Mouse (Mus musculus) c-Kit-positive CD71-negative TER-119-negative erythroid progenitor cells, embryonic 14.5 days (primary cell): Measurements from ENCODE around the gene Sacs.
"Not testable (repeated sequence)": the region's sequence is repeated elsewhere in the genome, so short reads cannot be mapped to it uniquely, and the experiment has no call there.

ENCODE experiments used
- DNase-seq: peaks from one replicate; pipeline ENCODE4 v3.0.0-alpha.2; 2013; ENCODE audit warnings: low read depth

The Sacs gene

DNA sequence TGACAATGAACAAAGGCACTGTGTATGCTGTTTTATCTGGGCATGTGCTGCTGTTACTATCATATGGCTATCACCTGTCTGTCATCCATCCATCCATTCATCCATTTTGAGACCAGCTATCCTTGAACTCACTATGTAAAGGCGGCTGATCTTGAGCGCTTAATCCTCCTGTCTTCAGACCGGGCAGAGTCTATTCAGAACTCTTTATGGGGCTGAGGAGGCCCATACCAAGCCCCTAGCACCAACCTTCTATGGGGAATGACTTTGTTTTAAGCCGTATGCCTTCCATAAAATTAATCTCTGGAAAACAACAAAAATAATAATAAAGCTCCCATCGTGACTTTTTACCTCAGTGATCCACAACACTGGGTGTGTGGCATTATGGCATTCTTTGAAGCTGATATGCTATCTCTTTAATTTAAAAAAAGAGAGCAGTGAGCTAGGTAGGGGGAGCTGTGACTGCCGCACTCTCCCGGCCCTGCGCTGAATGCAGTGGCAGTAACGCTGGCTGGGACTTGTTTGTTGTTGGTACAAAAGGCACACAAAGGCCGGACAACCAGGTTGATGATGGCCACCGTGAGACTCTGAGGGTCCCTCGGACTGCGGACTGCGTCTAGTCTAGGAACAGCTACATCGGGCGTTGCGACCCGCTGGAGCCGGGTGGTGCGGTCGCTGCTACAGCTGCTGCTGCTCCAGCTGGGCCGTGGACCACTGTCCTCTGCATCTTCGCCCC, at the start of gene Sacs:
Gene Sacs, plus strand, starts transcription at position 464 of the 733 bp plus-strand sequence.
- DNase-seq: no peak

DNA sequence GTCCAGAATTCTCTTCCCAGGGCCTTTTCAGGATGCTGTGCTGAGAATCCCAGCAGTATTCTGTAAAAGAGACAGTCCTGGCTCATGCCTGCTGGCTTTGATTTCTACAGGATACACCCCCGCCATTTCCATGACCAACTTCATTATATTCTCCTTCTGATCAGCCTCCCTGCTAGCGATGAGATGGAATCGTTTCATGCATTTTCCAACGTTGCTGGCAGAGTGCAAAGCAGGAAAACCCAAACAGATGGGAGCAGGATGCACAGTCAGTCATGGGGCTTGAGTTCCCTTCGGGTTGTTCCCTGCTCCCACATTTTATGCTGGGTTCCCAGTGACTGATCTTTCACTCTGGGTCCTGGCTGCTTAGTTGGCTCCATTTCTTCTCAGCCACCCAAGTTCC, 47.3 kb upstream of the Sacs start:
- DNase-seq: no peak

DNA sequence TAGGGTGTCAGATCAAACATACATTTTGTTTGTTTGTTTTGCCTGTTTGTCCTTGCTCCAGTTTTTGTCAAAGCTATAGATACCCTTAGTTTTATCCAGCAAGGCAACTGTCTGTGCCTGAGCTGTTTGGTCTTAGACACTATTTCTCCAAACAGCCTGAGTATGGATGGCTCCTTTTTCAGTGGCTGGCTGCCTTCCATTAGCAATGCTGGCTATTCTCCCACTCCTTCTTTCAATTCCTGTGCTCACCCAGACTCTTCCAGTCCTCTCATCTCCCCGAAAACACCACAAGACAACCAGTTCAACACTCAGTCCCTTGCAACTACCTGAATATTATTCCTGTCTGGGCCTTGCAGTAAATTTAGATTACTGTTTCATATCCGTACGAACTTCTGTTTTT, 46.2 kb upstream of the Sacs start:
- no peak for DNase-seq

DNA sequence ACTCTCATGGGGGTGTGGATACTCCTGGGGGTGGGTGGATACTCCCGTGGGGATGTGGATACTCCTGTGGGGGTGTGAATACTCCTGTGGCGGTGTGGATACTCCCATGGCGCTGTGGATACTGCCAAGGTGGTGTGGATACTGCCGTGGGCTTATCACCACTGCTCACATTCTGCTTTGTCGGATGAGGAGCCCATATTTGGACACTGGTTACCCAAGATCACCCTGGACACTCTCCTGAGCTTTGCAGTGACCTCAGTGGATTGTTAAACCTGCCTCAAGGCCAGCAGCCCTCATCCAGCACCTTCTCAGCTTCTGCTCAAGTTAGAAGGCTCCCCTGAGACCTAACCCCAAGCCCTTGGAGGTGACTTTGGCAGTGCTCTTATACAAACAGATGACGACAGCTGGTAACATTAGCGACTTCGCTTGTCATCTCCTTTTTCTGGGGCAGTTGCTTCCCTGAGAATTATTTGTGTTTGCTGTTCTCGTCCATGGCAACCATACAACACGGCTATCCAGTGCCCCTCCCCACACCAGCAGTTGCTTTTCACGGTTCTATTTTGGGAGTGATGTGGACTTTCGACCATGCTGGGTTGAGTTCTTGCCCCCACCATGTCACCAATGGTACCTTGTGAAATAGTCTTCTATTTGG, 40.2 kb upstream of the Sacs start:
- no peak for DNase-seq

DNA sequence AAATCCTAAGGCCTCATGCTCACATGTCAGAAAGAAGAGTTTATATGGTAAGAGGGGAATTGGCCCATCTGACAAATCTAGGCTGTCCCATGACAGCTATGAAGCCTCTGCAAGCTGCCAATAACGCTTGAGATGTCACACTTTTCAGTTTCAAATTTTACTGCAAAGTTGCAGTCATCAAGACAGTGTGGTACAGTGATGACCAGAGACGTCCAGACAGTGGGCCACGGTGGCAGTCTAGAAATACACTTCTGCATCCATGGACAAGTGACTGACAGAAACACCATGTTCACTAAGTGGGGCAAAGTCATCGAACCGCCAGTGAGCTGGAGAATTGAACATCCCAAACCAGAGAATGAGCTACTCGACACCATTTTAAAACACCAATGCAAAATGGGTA, 37.5 kb upstream of the Sacs start:
- no peak for DNase-seq

DNA sequence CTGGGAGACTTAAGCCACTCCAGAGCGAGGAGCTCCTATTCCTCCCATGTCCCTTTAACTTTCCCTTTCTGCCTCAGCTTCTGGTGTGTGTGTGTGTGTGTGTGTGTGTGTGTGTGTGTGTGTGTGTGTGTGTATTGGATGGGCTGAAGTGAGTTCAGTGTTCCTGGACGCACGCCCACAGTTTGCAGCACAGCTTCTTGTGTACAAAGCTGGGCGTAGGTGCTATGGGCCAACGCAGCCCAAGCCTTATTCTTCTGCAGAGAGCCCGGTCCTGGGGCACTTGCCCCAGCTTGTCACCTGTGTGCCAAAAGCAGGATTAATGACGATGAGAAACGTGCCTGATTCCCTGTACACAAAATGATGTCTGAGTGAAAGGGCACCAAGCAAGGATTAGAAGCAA, 31.9 kb upstream of the Sacs start:
- DNase-seq: no peak

DNA sequence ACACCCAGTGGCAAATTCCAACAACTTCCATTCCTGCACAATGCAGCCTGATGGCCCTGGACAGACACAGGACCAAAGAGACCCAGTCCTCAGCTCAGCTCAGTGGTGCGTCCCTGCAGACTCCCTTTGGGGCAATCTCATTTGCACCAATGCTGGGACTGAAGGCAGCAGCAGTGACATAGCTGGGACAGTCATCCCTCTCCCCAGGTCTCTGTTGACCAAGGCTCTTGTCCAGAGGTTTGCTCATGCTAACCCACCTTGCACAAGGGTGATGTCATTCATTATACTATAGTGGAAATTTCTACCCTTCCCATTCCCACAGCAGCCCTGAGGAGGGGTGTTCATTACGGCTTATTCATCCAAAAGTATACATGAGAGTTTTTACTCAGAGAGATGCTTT, 29.6 kb upstream of the Sacs start:
- DNase-seq: no peak

DNA sequence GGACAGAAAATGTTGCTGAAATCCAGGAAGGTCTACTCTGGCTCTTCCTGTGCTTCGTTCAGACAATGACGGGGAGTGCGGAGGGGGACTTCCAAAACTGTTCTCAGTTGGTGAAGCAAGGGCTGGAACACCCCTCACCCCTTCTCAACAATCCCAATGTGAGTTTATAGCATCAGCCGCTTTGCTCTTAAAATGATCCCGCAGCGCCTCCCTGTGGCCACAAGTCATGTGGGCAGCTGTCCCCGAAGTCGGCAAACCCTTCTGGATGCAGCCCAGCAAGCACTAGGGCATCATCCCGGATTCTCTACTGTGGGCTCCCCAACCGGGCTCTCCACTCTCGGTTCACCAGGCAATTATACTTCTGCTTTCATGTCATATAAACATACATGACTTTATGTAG, 25.9 kb upstream of the Sacs start:
- DNase-seq: peak; percentile 32

DNA sequence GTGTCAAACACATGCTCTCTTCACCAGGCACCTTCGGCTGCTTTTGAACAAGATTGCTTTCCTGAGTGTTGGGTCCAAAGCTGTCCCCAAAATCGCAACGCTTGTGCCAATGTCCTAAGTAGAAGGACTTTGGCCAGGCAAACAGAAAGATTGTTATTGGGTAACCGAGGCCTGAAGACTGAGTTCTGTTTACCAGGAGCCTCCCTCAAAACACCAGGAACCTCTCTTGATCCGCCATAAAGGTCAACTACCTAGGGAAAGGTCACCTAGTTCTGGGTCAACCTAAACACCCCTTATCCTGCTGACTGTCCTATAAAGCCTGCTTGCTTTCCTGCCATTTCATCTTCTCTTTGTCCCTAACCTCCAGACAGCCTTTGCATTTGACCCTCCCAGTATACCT, 13.5 kb upstream of the Sacs start:
- no peak for DNase-seq

DNA sequence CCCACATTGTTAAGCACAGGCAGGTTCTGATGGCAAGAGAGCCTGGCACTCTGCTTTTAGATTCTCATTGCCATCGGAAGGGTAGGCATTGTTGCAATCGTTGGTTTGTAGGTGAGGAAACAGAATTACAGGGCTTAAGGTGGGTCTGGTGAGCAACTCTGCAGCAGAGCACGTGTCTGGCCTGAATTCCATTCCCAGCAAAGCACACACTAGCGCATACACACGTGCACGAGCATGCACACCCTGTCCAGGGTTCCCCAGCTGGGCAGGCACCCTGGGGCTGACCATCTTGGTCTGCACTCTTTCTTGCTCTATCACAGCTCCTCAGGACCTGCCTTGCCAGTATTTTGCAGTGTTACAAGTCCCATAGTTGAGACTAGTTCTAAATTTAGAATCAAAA, 13.1 kb upstream of the Sacs start:
- no peak for DNase-seq

DNA sequence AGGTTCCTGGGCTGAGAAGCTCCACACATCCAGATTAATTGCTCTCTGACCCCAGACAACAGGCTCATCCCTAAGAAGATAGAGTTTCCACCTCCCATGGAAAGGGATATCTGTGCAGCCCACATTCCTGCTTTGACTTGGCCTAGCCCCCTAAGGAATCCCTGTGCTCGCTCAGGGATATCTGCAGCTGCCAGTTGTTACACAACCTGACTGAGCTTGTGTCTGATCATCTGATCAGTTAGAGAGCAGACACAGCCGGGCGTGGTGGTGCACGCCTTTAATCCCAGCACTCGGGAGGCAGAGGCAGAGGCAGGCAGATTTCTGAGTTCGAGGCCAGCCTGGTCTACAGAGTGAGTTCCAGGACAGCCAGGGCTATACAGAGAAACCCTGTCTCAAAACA, 10.9 kb upstream of the Sacs start:
- not testable (repeated sequence) for DNase-seq

DNA sequence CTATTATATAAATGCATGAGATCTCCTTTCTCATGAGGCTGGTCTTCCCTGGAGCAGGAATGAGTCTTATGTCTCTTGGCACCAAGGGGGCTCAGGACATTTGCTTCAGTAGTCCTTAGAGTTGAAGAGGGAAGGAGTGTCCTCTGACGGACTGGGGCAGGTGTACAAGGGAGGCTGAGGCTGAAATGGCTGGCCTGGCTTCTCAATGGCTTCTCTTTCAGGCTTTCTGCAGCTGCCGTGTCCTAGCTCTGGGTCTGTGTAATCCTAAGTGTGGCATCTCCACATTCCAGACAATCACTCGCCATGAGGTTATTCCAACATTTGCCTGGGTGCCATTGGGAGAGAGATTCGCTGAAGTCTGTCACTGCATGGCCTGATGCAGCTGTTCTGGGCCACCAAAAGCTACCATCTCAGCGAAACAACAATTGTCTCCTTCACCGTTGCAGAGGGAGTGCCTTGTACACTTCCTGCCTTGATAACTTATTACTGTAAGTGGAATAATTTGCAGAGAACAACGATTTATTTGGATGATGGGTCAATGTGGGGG, 9.2 kb upstream of the Sacs start:
- no peak for DNase-seq

DNA sequence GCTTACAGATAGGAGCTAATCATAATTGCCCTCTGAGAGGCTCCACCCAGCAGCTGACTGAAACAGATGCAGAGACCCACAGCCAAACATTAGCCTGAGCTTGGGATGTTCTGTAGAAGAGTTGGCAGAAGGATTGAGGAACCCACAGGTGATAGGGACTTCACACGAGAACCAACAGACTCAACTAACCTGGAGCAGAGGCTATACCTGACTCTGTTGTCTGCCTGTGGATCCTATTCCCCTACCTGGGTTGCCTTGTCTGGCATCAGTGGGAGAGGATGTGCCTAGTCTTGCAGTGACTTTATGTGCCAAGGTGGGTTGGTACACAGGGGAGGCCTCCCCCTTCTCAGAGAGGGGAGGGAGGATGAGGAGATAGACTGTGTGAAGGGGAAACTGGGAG, 5.7 kb upstream of the Sacs start:
- no peak for DNase-seq

DNA sequence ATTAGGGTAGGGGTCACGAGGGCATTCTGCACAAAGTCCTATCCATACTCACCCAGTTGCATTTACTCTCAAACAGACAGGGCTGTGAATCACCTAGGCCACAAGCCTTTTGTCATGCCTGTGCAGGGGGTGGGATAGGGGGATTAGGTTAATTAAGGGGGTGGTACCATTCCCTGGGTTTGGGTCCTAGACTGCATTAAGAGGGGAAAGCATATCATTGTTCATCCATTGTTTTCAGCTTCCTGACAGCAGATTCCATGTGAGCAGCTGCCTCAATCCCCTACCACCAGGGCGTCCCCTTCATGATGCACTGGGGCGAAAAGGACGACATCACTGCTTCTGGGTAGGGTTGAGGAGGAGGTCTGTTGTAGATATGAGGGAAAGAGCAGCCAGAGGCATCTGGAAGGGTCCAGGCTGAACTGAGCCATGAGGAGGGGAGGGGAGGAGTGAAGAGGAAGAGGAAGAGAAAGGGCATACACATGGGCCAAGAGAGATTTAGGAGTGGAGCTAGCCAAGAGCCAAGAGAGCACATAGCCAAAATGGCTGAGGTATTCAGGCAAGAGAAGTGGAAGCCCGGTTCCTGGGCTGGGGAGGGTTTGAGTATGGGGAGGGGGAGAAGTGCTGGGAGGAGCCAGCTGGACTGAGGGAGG, 3.8 kb upstream of the Sacs start:
- DNase-seq: no peak

DNA sequence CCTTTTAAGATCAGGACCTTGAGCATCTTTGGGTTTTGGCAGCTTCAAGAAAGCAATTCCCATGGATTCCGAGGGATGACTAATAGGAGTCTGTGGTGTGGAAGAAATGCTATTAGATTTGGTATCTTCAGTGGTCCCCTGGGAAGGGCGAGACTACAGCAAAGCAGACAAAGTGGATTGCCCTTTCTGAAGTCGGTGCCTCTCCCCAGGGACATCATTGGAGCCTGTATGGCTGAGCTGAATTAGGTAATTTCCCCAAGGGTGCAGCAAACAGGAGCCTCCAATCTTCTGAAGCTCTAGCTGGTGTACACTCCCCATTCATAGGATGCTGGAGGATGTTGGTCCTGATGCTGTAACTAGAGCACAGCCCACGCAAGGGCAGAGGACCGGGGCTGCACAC, 847 bp upstream of the Sacs start:
- DNase-seq: no peak

DNA sequence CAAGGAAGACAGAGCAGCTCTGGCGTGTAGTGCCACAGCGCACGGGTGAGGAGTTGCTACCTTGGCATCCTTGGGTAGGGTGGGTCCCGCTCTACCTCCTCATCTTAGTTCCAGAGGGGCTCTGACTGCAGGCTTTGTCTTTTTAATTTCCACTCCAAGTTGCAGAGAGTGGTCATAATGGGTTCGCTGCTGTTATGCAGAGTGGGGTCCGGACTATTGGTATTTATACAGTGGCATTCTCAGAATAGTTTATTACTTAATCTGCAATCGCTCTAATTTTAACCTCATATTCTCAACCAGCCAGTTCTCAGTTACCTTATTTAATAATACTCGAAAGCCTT, 440 bp downstream of the Sacs start:
- no peak for DNase-seq

DNA sequence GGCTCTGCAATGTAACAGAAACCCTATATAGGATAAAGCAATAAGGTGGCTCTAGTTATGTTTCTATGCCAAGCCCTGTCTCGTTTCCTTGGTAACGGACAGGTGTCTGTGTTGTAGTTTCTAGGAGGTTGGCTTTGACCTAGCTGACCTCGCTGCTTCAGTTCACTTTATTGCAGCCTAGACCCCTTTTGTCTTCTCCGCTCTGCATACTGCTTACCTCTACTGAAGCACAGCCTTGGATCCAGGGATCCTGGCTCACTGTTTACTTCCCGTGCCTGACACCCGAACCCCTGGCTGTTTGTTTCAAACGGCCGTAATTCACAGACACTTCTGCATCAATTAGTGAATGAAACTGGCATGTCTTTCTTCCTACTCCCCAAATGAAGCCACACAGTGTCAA, 5.1 kb downstream of the Sacs start:
- DNase-seq: no peak

DNA sequence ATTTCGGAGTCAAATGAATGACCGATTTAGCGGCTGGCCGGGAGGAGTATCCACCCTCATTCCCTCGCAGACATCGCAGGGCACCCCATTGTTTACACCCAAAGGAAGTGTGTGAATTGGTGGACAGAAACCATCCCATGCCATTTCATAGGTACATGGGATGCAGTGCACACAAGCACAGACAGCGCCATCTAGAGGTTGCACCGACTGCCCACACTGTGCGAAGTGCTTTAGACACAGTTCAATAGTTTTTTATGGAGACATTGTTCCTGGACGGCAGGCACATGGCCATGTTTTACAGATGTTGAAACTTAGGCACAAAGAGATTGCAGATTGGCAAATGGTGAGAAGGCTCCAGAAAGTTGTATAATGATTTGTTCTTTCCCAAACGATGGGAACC, 5.6 kb downstream of the Sacs start:
- DNase-seq: no peak

DNA sequence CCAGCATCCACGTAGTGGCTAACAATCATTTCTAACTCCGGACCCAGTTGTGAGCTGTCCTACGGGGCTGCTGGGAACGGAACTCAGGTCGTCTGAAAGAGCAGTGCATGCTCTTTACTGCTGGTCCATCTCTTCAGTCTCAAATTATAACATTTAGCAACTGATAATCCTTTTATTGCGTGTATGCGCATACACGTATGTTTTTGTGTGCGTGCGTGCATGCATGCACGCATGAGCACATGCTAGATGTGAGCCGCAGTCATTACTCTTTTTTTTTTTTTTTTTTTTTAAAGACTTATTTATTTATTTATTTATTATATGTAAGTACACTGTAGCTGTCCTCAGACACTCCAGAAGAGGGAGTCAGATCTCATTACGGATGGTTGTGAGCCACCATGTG, 12.2 kb downstream of the Sacs start:
- not testable (repeated sequence) for DNase-seq

DNA sequence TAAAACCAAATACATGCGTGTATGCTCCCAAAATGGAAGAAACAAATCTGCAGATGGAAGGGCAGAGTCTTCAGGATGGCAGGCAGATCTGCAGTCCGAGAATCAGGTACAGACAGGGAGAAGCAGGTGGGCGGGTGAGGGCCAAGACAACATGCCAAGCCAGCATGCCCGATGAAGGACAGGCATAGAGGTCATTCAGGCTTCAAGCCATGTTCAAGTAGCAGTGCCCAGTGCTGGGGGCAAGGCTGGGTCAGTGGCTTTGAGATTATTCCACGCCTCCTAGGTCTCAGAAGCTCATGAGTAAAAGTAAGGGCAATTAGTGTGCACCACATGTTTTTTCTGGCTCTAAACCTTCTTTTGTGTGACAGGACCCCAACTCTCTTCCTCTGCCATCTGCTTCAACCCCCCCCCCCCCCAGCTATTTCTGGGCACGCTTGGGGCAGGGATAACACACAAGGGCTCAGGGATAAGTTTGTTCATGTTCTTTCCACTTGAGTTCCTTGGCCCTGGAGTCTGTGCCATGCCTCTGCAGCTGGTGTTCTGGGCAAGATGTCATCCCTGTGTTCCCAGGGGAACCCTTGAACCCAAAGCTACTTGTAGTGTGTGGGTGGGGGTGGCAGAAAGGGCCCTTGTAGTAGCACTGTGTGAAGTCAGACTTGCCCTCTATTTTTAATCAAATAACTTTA, 16.8 kb downstream of the Sacs start:
- no peak for DNase-seq

DNA sequence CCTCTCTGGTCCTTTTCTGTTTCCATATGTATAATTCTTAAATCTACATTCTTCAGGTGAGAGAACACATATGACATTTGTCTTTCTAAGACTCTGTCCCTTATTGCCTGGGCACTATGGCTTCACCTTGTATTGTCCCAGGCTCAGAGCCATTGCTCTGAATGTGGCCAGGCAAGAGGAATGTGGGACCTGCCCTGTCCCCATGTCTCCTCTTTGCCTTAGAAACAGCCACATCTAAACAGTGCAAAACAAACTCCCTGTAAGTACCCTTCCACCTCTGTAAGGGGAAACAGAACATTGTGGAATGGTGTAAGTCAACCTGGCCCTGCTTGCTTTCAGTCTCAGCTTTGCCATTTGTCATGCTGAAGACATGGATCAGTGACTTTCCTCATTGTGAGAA, 17.4 kb downstream of the Sacs start:
- no peak for DNase-seq

DNA sequence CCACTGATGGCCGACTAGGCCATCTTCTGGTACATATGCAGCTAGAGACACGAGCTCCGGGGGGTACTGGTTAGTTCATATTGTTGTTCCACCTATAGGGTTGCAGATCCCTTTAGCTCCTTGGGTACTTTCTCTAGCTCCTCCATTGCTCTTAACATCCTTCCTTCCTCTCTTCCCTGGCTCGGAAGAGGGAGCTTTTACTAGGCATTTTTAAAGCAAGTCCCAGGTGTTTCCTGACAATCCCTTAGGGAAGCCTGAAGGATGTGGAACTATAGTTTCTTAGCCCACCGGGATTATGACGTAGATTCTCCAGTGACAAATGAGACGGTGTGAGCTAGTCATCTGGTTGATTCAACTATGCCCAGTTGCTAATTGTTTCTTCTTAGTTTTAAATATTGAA, 19.2 kb downstream of the Sacs start:
- not testable (repeated sequence) for DNase-seq

DNA sequence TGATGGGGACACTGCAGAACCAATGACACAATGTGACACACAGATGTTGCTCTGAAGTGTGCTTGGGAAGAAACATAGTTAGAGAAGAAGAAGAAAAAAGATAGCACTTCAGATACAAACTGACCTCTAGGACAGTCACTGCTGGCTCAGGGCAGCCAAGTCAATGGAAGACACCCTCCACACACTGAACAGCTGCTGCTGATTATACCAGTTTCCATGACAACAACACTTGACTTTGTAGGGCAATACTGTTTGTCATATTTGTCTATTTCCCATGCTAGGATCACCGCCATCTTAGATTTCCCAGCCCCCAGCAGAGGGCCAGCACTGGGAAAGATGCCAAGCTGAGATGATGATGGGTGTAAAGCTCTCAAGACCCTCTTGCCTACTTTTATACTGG, 22.7 kb downstream of the Sacs start:
- DNase-seq: no peak
